Mouse (Mus musculus): ENCODE measurements around the gene Gm9513. TPM values are rescaled to one million over a fixed set of nuclear protein-coding genes. Genes with fewer than 3 reads are reported as not detected.

The Gm9513 gene
- not detected in 2 replicates for polyA plus RNA-seq (2014; fragmentation: Nextera tagmentation; extraction: Ambion mirVana)

DNA sequence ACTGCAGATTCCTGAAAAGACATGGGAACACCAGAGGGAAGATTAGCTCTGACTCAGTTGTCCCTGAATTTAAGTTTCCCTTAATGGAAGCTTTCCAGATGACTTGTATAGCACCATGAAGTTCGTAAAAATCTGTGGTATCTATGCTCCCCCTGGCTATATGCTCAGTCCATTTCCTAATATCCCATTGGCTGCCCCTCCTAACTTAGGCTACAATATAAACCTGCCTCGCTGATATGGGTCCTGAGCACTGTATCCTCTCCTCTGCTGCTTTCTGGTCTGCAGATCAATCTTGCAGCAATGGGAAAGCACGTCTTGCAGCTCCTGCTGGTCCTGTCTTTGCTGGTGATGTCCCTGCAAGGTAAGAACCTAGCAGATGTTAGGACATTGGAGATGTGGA, at the start of gene Gm9513:
Gene Gm9513 (plus strand): TSS at position 301 of the 400 bp plus-strand sequence.
- Histone ChIP-seq H3K27ac (replicated peaks; ENCODE audit: low read depth, low read length) (no peak within 1 kb of the TSS), H3K4me3 (ENCODE audit: low read depth, low read length) (no peak within 1 kb of the TSS), H3K36me3 (replicated peaks; ENCODE audit: control insufficient read depth, insufficient read depth, low read depth, low read length) (no peaks in the 10 kb centered on the region), H3K27me3 (ENCODE audit: control insufficient read depth, insufficient read depth, low read length) (no peaks in the 10 kb centered on the region), H3K4me2 (ENCODE audit: low read depth, low read length) (no peak within 1 kb of the TSS), H3K9me3 (replicated peaks; ENCODE audit: control insufficient read depth, low read length) (peaks cover 4% of the 10 kb centered on the region; the same call in 1 of the 2 replicates), H3K4me1 (ENCODE audit: control insufficient read depth, insufficient read depth, low read length) (no peaks in the 10 kb centered on the region), H3K9ac (replicated peaks; ENCODE audit: low read length) (no peak within 1 kb of the TSS)
- DNase-seq (ENCODE audit: low spot score), result no peak
- 62% methylated on average over 3 of the region's 3 CpGs for WGBS
- ATAC-seq (replicated peaks; ENCODE audit: insufficient number of reproducible peaks, low FRiP score, low TSS enrichment, low read depth), result no peak

DNA sequence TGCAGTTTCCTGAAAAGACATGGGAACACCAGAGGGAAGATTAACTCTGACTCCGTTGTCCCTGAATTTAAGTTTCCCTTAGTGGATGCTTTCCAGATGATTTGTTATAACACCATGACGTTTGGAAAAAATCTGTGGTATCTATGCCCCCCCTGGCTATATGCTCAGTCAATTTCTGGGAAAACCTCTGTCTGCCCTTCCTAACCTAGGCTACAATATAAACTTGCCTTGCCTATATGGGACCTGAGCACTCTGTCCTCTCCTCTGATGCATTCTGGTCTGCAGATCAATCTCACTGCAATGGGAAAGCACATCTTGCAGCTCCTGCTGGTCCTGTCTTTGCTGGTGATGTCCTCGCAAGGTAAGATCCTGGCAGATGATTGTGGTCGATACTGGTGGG, 43.9 kb upstream of the Gm9513 start, which contains the start of gene Gm7257:
Gene Gm7257 (plus strand): TSS at position 301 of the 400 bp plus-strand sequence.
- 72% methylated on average over 4 of the region's 4 CpGs for WGBS
- no peak within 1 kb of the TSS for H3K4me2 ChIP-seq (ENCODE audit: low read depth, low read length)
- DNase-seq (ENCODE audit: low spot score), result no peak
- H3K4me3 ChIP-seq (ENCODE audit: low read depth, low read length), result no peak within 1 kb of the TSS
- no peaks in the 10 kb centered on the region for H3K4me1 ChIP-seq (ENCODE audit: control insufficient read depth, insufficient read depth, low read length)
- H3K9ac ChIP-seq (replicated peaks; ENCODE audit: low read length), result no peak within 1 kb of the TSS
- ATAC-seq (replicated peaks; ENCODE audit: insufficient number of reproducible peaks, low FRiP score, low TSS enrichment, low read depth), result no peak
- no peaks in the 10 kb centered on the region for H3K27me3 ChIP-seq (ENCODE audit: control insufficient read depth, insufficient read depth, low read length)
- no peak within 1 kb of the TSS for H3K27ac ChIP-seq (replicated peaks; ENCODE audit: low read depth, low read length)
- H3K9me3 ChIP-seq (replicated peaks; ENCODE audit: control insufficient read depth, low read length), result no peaks in the 10 kb centered on the region; the same call in none of the 2 replicates
- H3K36me3 ChIP-seq (replicated peaks; ENCODE audit: control insufficient read depth, insufficient read depth, low read depth, low read length), result no peaks in the 10 kb centered on the region

DNA sequence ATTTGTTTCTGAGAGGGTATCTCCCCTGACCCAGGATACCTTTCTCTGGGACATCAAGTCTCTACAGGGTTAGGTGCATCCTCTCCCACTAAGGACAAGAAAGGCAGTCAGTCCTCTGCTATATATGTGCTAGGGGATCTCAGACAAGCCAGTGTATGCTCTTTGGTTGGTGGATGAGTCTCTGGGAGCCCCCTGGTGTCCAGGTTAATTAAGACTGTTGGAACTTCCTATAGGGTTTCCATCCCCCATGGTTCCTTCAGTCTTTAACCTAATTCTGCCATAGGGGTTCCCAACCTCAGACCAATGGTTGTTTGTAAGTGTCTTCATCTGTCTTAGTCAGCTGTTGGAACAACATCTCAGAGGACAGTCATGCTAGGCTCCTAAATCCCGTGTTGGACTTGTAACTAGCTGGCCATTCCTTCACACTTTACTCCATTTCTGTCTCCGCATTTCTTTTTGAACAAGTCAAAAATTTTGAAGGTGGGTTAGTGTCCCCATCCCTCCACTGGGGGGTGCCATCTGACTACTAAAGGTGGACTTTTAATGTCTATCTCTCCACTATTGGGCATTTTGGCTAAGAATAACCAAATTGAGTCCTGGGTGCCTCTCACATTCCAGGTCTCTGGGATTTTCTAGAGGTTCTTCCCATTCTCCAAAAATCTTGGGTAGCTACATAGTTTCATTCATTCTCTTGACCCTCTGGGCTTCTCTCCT, 40.2 kb upstream of the Gm9513 start:
- H3K9me3 ChIP-seq (replicated peaks; ENCODE audit: control insufficient read depth, low read length), result no peaks in the 10 kb centered on the region; the same call in none of the 2 replicates
- H3K9ac ChIP-seq (replicated peaks; ENCODE audit: low read length), result no peak overlapping the region
- WGBS, result 37% methylated on average over 2 of the region's 2 CpGs
- H3K4me3 ChIP-seq (ENCODE audit: low read depth, low read length), result no peak overlapping the region
- no peak for DNase-seq (ENCODE audit: low spot score)
- H3K36me3 ChIP-seq (replicated peaks; ENCODE audit: control insufficient read depth, insufficient read depth, low read depth, low read length), result no peaks in the 10 kb centered on the region
- H3K27me3 ChIP-seq (ENCODE audit: control insufficient read depth, insufficient read depth, low read length), result no peaks in the 10 kb centered on the region
- no peak overlapping the region for H3K27ac ChIP-seq (replicated peaks; ENCODE audit: low read depth, low read length)
- H3K4me1 ChIP-seq (ENCODE audit: control insufficient read depth, insufficient read depth, low read length), result no peaks in the 10 kb centered on the region
- ATAC-seq (replicated peaks; ENCODE audit: insufficient number of reproducible peaks, low FRiP score, low TSS enrichment, low read depth), result no peak
- no peak overlapping the region for H3K4me2 ChIP-seq (ENCODE audit: low read depth, low read length)

DNA sequence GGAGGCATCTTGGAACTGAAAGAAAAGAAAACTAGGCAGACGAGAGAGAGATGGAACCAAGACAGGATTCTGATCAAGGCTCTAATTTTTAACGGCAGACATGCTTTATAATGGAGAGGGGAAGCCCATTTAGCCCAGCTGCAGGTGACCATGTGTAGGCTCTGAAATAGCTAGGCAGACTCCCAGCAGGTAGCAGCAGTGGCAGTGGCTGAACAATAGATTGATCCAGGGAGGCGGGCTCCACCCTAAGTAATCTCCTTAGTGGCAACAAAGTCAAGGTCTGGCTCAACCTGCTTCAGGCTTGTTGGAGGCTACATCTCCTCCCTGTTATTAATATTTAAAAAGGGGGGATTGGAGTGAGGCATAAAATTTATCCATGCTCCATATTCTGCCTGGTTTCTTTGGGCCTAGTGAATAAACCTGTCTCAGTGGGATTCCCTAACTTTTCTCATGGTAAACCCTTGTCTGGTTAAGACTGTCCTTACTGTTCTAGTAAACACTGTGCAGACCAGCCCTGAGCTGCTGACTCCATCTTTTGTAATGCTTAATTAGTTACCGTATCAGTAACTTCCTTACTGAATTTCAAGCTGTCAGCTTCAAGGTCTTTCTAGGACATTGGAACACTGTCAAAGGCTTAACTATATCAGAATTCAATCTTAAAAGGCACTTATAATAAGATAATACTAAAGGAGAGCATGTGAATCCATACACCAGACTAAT, 19.2 kb downstream of the Gm9513 start:
- Histone ChIP-seq H3K9ac (replicated peaks; ENCODE audit: low read length) (no peak overlapping the region), H3K4me1 (ENCODE audit: control insufficient read depth, insufficient read depth, low read length) (no peaks in the 10 kb centered on the region), H3K4me2 (ENCODE audit: low read depth, low read length) (no peak overlapping the region), H3K9me3 (replicated peaks; ENCODE audit: control insufficient read depth, low read length) (no peaks in the 10 kb centered on the region), H3K27ac (replicated peaks; ENCODE audit: low read depth, low read length) (no peak overlapping the region), H3K4me3 (ENCODE audit: low read depth, low read length) (no peak overlapping the region), H3K36me3 (replicated peaks; ENCODE audit: control insufficient read depth, insufficient read depth, low read depth, low read length) (no peaks in the 10 kb centered on the region), H3K27me3 (ENCODE audit: control insufficient read depth, insufficient read depth, low read length) (no peaks in the 10 kb centered on the region)
- DNase-seq (ENCODE audit: low spot score) (no peak), ATAC-seq (replicated peaks; ENCODE audit: insufficient number of reproducible peaks, low FRiP score, low TSS enrichment, low read depth) (no peak)
- 93% methylated on average over 4 of the region's 4 CpGs for WGBS

DNA sequence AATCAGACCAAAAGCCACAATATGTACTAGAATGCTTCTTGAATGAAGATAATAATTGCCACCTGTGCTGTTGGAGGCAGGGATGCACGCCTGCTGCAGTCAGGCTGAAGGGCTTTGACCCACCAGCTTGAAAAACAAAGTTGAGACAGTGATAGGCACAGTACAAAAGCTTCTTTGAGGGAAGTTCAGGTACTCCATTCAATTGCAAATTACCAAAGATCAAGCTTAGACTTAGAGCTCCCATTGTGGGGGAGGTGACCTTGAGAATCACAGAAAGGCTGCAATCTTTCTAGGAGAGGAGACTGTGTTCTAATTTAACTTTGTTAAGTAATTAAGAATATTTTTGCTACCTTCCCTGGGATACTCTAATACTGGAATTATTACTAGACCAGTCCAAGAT, 20.4 kb downstream of the Gm9513 start:
- no peak overlapping the region for H3K9ac ChIP-seq (replicated peaks; ENCODE audit: low read length)
- DNase-seq (ENCODE audit: low spot score) (no peak), ATAC-seq (replicated peaks; ENCODE audit: insufficient number of reproducible peaks, low FRiP score, low TSS enrichment, low read depth) (no peak)
- no peaks in the 10 kb centered on the region for H3K4me1 ChIP-seq (ENCODE audit: control insufficient read depth, insufficient read depth, low read length)
- no peak overlapping the region for H3K4me2 ChIP-seq (ENCODE audit: low read depth, low read length)
- H3K4me3 ChIP-seq (ENCODE audit: low read depth, low read length), result no peak overlapping the region
- H3K36me3 ChIP-seq (replicated peaks; ENCODE audit: control insufficient read depth, insufficient read depth, low read depth, low read length), result no peaks in the 10 kb centered on the region
- 64% methylated on average over 1 of the region's 1 CpGs for WGBS
- no peaks in the 10 kb centered on the region for H3K9me3 ChIP-seq (replicated peaks; ENCODE audit: control insufficient read depth, low read length)
- H3K27ac ChIP-seq (replicated peaks; ENCODE audit: low read depth, low read length), result no peak overlapping the region
- H3K27me3 ChIP-seq (ENCODE audit: control insufficient read depth, insufficient read depth, low read length), result no peaks in the 10 kb centered on the region

DNA sequence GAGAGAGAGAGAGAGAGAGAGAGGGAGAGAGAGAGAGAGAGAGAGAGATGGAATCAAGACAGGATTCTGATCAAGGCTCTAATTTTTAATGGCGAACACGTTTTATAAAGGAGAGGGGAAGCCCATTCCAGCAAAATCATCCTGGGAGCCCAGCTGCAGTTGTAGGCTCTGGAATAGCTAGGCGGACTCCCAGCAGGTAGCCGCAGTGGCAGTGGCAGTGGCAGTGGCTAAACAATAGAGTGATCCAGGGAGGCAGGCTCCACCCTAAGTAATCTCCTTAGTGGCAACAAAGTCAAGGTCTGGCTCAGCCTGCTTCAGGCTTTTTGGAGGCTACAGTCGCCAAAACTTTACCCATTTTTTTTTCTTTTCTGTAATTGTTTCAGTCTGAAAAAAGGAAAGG, 28.8 kb downstream of the Gm9513 start:
- H3K4me3 ChIP-seq (ENCODE audit: low read depth, low read length), result no peak overlapping the region
- DNase-seq (ENCODE audit: low spot score), result no peak
- no peak overlapping the region for H3K4me2 ChIP-seq (ENCODE audit: low read depth, low read length)
- H3K9ac ChIP-seq (replicated peaks; ENCODE audit: low read length), result no peak overlapping the region
- no peak for ATAC-seq (replicated peaks; ENCODE audit: insufficient number of reproducible peaks, low FRiP score, low TSS enrichment, low read depth)
- no peaks in the 10 kb centered on the region for H3K36me3 ChIP-seq (replicated peaks; ENCODE audit: control insufficient read depth, insufficient read depth, low read depth, low read length)
- H3K27me3 ChIP-seq (ENCODE audit: control insufficient read depth, insufficient read depth, low read length), result no peaks in the 10 kb centered on the region
- 85% methylated on average over 5 of the region's 5 CpGs for WGBS
- H3K9me3 ChIP-seq (replicated peaks; ENCODE audit: control insufficient read depth, low read length), result no peaks in the 10 kb centered on the region; the same call in 1 of the 2 replicates
- H3K27ac ChIP-seq (replicated peaks; ENCODE audit: low read depth, low read length), result no peak overlapping the region
- no peaks in the 10 kb centered on the region for H3K4me1 ChIP-seq (ENCODE audit: control insufficient read depth, insufficient read depth, low read length)

Other genes starting within 250 kb of the Gm9513 start
- not detected in 2 replicates for gene Gm7257, start 43.8 kb upstream of the Gm9513 start, polyA plus RNA-seq (2014; fragmentation: Nextera tagmentation; extraction: Ambion mirVana)
- gene Gm5615, start 66.3 kb downstream of the Gm9513 start, polyA plus RNA-seq (2014; fragmentation: Nextera tagmentation; extraction: Ambion mirVana), result not detected in 2 replicates
- gene Gm17689, start 107.0 kb downstream of the Gm9513 start, polyA plus RNA-seq (2014; fragmentation: Nextera tagmentation; extraction: Ambion mirVana), result not detected in 2 replicates
- not detected in 2 replicates for gene A630095E13Rik, start 167.7 kb downstream of the Gm9513 start, polyA plus RNA-seq (2014; fragmentation: Nextera tagmentation; extraction: Ambion mirVana)
- not detected in 2 replicates for gene Acrv1, start 217.6 kb downstream of the Gm9513 start, polyA plus RNA-seq (2014; fragmentation: Nextera tagmentation; extraction: Ambion mirVana)